Mouse (Mus musculus): Measurements from ENCODE around the gene Retnlb. TPM values are rescaled to one million over a fixed set of nuclear protein-coding genes. Genes with fewer than 3 reads are reported as not detected.
"Not testable (repeated sequence)": the region's sequence is repeated elsewhere in the genome, so short reads cannot be mapped to it uniquely, and the experiment has no call there.

Gene Retnlb
- polyA plus RNA-seq, 1 experiment = not detected

DNA sequence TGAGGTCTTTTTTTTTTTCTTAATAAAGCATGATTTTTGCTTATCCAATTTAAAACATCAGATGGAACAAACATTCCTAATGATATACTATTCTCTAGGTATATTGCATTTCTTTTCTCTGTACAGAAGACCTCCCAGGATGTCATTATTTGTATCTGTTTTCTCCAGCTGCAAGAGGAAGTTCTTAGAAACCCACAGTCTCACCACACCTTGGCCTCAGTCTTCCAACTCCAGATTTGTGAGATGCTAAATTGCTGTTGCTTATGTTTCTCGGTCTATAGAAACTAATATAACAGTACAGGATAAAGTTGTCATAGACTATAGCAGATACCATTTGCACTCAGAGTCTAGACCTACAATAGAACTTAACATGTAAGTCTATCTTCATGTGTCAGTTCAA is 10.1 kb upstream of the Retnlb start:
- Histone ChIP-seq H3K4me1 (ENCODE audit: control insufficient read depth) (no peaks in the 10 kb centered on the region), H3K4me3 (replicated peaks) (no peak overlapping the region), H3K9me3 (ENCODE audit: control insufficient read depth, low read length) (no peaks in the 10 kb centered on the region), H3K36me3 (ENCODE audit: control insufficient read depth) (no peaks in the 10 kb centered on the region), H3K27me3 (ENCODE audit: control insufficient read depth) (no peaks in the 10 kb centered on the region)
- TF ChIP-seq GATA1 (IDR thresholded peaks at IDR 0.05; ENCODE audit: low read length) (no peak), TAL1 (IDR thresholded peaks at IDR 0.05; ENCODE audit: low read length) (no peak)

DNA sequence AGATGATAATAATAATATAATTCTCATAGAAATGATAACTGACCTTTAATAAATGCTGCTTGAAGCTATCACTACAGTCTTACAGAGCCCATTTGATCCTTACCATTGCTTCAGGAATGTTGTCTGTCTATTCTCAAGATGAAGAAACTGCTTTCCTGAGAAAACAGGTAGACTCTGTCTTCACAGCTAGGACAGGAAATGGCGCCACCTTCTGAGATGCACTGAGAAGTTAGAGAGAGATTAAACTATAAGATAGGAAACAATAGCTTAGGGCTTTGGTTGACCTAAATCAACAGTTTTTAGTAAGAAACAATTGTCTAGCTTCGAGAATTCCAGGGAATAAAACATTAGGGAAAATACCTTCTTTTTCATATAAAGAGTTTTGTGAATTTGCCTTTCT is 7.3 kb upstream of the Retnlb start:
- TF ChIP-seq TAL1 (IDR thresholded peaks at IDR 0.05; ENCODE audit: low read length) = no peak
- no peak for TF ChIP-seq GATA1 (IDR thresholded peaks at IDR 0.05; ENCODE audit: low read length)
- Histone ChIP-seq H3K27me3 (ENCODE audit: control insufficient read depth) (no peaks in the 10 kb centered on the region), H3K36me3 (ENCODE audit: control insufficient read depth) (no peaks in the 10 kb centered on the region), H3K4me3 (replicated peaks) (no peak overlapping the region), H3K9me3 (ENCODE audit: control insufficient read depth, low read length) (no peaks in the 10 kb centered on the region), H3K4me1 (ENCODE audit: control insufficient read depth) (no peaks in the 10 kb centered on the region)

DNA sequence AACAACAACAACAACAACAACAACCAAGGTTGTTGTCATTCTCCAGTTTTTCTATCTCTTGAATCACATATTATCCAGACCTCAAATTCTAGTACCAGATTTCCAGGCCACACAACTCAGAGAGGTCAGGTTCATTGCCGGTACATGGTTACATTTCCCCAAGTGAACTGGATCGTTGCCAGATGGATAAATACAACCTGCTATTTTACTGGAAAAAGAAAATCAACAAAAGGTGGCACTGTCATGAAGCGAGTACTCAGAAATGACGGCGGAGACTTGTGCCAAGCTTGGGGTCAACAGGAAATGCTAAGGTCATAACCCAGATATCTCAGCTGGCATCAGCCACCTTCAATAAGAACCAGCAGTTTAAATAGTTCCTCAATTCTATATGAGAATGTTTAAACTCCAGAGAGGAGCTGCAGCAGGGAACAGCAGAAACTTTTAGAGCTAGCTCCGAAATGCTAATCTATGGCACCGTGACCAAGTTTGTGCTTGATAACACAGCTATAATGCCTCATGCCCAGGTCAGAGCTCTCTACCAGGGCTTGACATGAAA is 4.7 kb upstream of the Retnlb start:
- no peaks in the 10 kb centered on the region for H3K9me3 ChIP-seq (ENCODE audit: control insufficient read depth, low read length)
- no peaks in the 10 kb centered on the region for H3K36me3 ChIP-seq (ENCODE audit: control insufficient read depth)
- no peaks in the 10 kb centered on the region for H3K4me1 ChIP-seq (ENCODE audit: control insufficient read depth)
- TF ChIP-seq TAL1 (IDR thresholded peaks at IDR 0.05; ENCODE audit: low read length) (no peak), GATA1 (IDR thresholded peaks at IDR 0.05; ENCODE audit: low read length) (no peak)
- no peaks in the 10 kb centered on the region for H3K27me3 ChIP-seq (ENCODE audit: control insufficient read depth)
- no peak overlapping the region for H3K4me3 ChIP-seq (replicated peaks)

DNA sequence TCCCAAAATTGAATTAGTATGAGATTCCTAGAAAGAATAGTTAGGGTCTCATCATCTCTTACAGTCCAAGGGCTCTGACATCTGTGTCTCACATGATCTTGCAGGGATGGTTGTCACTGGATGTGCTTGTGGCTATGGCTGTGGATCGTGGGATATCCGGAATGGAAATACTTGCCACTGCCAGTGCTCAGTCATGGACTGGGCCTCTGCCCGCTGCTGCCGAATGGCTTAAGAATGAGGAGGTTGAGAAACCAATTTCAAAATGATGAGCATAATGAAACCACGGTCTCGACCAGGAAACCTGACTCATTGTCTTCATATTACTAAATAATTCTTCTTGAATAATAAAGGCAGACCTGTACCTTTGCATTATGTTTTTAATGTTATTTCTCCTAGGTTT is 1.9 kb downstream of the Retnlb start:
- H3K4me3 ChIP-seq (replicated peaks) = no peak overlapping the region
- H3K9me3 ChIP-seq (ENCODE audit: control insufficient read depth, low read length) = no peaks in the 10 kb centered on the region
- no peaks in the 10 kb centered on the region for H3K36me3 ChIP-seq (ENCODE audit: control insufficient read depth)
- TF ChIP-seq TAL1 (IDR thresholded peaks at IDR 0.05; ENCODE audit: low read length) = no peak
- TF ChIP-seq GATA1 (IDR thresholded peaks at IDR 0.05; ENCODE audit: low read length) = no peak
- no peaks in the 10 kb centered on the region for H3K27me3 ChIP-seq (ENCODE audit: control insufficient read depth)
- no peaks in the 10 kb centered on the region for H3K4me1 ChIP-seq (ENCODE audit: control insufficient read depth)

DNA sequence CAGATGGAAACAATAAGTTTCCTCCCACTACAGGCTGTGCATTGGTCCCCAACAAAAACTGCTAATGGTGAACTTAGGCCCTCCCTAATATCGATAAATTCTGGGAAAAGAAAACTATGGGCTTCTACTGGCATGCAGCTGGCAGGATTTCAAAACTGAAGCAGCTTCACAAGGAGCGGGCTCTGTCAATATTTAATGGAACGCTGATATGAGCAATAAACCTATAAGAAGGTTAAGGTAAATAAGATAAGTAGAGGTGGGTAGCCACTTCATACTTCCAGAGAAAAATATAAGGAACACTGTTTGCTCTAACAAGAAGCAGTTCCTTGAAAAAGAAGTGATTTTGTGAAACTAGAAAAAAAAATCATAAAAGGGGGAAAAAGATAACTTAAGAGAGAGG is 9.8 kb downstream of the Retnlb start:
- Histone ChIP-seq H3K27me3 (ENCODE audit: control insufficient read depth) (no peaks in the 10 kb centered on the region), H3K4me3 (replicated peaks) (no peak overlapping the region), H3K36me3 (ENCODE audit: control insufficient read depth) (no peaks in the 10 kb centered on the region), H3K9me3 (ENCODE audit: control insufficient read depth, low read length) (no peaks in the 10 kb centered on the region), H3K4me1 (ENCODE audit: control insufficient read depth) (no peaks in the 10 kb centered on the region)
- TF ChIP-seq TAL1 (IDR thresholded peaks at IDR 0.05; ENCODE audit: low read length) (no peak), GATA1 (IDR thresholded peaks at IDR 0.05; ENCODE audit: low read length) (no peak)

DNA sequence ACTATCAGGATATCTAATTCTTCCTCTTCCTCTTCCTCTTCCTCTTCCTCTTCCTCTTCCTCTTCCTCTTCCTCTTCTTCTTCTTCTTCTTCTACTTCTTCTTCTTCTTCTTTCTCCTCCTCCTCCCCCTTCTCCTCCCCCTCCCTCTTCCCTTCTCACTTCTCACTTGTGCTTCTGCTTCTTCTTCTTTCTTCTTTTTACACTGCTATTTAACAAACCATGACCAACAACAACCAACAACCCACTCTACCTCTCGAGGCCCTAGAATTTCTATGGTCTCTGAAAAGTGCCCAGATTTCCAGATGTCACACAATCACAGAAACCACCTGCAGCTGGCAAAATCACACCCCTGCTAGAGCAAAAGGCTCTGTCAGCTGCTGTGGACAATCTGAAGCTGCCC is 11.0 kb downstream of the Retnlb start:
- TF ChIP-seq GATA1 (IDR thresholded peaks at IDR 0.05; ENCODE audit: low read length) (no peak), TAL1 (IDR thresholded peaks at IDR 0.05; ENCODE audit: low read length) (no peak)
- H3K4me3 ChIP-seq (replicated peaks) = no peak overlapping the region
- no peaks in the 10 kb centered on the region for H3K4me1 ChIP-seq (ENCODE audit: control insufficient read depth)
- no peaks in the 10 kb centered on the region for H3K36me3 ChIP-seq (ENCODE audit: control insufficient read depth)
- H3K9me3 ChIP-seq (ENCODE audit: control insufficient read depth, low read length) = no peaks in the 10 kb centered on the region
- no peaks in the 10 kb centered on the region for H3K27me3 ChIP-seq (ENCODE audit: control insufficient read depth)

DNA sequence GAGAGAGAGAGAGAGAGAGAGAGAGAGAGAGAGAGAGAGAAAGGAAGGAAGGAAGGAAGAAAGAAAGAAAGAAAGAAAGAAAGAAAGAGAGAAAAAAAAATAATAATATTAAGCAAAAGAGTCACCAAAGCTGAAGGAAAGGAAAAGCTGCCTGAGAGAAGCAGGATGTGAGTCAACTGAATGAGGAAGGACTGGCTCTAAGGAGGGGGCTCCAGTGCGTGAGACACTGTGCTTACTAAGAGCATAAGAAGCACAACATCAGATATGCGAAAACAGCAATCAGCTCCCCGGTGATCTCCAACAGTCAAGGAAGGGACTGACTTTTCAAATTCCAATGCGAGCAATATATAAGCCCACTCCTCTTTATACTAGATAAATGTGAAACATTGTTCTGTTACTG is 12.4 kb downstream of the Retnlb start:
- TF ChIP-seq TAL1 (IDR thresholded peaks at IDR 0.05; ENCODE audit: low read length) (no peak), GATA1 (IDR thresholded peaks at IDR 0.05; ENCODE audit: low read length) (no peak)
- Histone ChIP-seq H3K4me3 (replicated peaks) (no peak overlapping the region), H3K27me3 (ENCODE audit: control insufficient read depth) (no peaks in the 10 kb centered on the region), H3K9me3 (ENCODE audit: control insufficient read depth, low read length) (no peaks in the 10 kb centered on the region), H3K4me1 (ENCODE audit: control insufficient read depth) (no peaks in the 10 kb centered on the region), H3K36me3 (ENCODE audit: control insufficient read depth) (no peaks in the 10 kb centered on the region)

DNA sequence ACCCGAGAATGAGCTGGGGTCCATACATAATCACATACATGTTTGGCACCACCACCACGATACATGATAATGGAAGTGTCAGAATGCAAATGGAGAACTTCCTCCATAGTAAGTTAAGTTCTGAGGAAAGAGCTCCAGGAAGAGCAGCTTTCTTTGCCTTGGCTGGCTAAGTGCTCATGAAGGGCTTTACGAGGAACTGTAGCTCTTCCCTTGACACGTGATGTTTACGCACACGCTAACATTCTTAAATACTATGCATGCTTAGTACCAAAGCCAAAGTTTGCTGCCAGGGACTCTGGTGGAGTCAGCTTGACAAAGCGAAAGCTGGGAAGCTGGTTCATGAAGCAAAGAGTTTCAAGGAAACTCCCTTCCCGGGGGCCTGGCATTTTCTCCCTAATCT is 15.4 kb downstream of the Retnlb start:
- H3K4me1 ChIP-seq (ENCODE audit: control insufficient read depth) = no peaks in the 10 kb centered on the region
- no peak overlapping the region for H3K4me3 ChIP-seq (replicated peaks)
- no peak for TF ChIP-seq GATA1 (IDR thresholded peaks at IDR 0.05; ENCODE audit: low read length)
- TF ChIP-seq TAL1 (IDR thresholded peaks at IDR 0.05; ENCODE audit: low read length) = no peak
- no peaks in the 10 kb centered on the region for H3K36me3 ChIP-seq (ENCODE audit: control insufficient read depth)
- no peaks in the 10 kb centered on the region for H3K9me3 ChIP-seq (ENCODE audit: control insufficient read depth, low read length)
- no peaks in the 10 kb centered on the region for H3K27me3 ChIP-seq (ENCODE audit: control insufficient read depth)

DNA sequence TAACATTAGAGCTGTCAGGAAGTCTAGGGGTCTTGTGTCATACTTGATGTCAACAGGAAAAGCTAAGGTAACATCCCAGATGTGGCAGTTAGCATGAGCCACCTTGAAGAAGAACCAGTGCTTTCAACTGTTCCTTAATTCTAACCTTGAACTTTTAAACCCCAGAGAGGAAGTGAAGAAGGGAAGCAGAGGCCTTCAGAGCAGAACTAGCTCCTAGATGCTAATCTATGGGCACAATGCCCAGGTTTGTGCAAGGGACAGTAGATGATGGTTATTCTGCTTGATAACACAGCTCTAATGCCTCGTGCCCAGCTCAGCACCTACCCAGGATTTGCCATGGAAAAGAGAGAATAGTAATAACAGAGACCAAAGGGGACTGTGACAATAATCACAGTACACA is 17.0 kb downstream of the Retnlb start:
- not testable (repeated sequence) for H3K4me3 ChIP-seq (replicated peaks); H3K27me3 ChIP-seq (ENCODE audit: control insufficient read depth); H3K36me3 ChIP-seq (ENCODE audit: control insufficient read depth); H3K9me3 ChIP-seq (ENCODE audit: control insufficient read depth, low read length); H3K4me1 ChIP-seq (ENCODE audit: control insufficient read depth)

DNA sequence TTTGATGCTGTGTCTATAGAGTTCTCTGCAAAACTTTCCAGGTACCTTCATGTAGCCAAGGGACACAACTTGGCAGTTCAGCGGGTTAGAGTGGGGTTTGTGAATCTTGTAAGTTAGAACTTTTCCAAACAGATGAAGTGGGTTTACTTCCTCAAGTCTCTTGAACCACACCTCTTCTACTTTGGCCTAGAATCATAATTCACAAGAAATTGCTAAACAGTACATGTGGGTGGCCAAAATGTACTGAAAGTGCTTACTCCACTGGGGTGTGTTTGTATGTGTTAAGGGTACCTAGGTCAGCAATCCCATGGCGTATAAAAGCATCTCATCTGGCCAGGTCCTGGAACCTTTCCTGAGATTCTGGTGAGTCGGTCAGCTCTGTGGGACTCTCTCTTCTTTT is 25.6 kb downstream of the Retnlb start, which contains the start of gene Retnla:
Retnla (plus strand) TSS at position 286 of the 400 bp plus-strand sequence.
- no peak for TF ChIP-seq TAL1 (IDR thresholded peaks at IDR 0.05; ENCODE audit: low read length)
- Histone ChIP-seq H3K36me3 (ENCODE audit: control insufficient read depth) (no peaks in the 10 kb centered on the region), H3K27me3 (ENCODE audit: control insufficient read depth) (no peaks in the 10 kb centered on the region), H3K4me1 (ENCODE audit: control insufficient read depth) (no peaks in the 10 kb centered on the region), H3K9me3 (ENCODE audit: control insufficient read depth, low read length) (no peaks in the 10 kb centered on the region), H3K4me3 (replicated peaks) (no peak within 1 kb of the TSS)
